Mouse (Mus musculus): ENCODE data around the gene Polr3gl. TPM values are rescaled to one million over a fixed set of nuclear protein-coding genes. Genes with fewer than 3 reads are reported as not detected.

Polr3gl gene
- total RNA-seq, 2 experiments from 2014 or later = 36.7 to 41.4 TPM

DNA sequence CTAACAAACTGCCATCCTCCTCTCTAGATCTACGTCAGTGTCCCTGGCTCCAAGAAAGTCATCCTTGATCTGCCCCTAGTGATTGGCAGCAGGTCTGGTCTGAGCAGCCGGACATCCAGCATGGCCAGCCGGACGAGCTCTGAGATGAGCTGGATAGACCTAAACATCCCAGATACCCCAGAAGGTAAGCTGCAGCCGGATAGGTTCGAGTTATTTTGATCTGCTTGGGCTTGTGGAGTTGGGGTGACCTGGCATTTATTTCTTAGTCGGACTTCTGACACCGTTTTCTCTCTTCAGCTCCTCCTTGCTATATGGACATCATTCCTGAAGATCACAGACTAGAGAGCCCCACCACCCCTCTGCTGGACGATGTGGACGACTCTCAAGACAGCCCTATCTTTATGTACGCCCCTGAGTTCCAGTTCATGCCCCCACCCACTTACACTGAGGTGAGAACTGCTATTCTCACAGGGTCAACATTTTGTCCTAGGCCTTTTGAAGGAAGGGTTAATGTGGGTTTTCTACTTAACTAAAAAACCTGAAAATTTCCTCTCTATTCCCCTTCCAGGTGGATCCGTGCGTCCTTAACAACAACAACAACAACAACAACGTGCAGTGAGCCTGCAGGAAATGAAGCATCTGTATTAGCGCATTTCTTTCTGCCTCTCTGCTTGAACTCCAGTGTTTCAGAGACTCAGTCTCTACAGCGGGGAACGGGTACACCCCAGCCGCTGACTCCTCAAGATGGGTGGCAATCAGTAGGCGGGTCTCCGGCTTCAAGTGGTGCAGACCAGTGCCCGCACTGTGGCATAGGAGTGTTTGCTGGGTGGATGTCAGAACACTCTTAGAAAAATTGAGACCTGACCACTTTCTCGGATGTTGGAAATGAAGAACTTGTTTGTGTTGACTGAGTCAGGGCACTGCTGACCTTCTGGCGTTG lies 33.8 kb downstream of the Polr3gl start:
- intact Hi-C loops (cut with DNase I) = no loop called here
- peak in 1 of 2 experiments; percentile 50 for DNase-seq

DNA sequence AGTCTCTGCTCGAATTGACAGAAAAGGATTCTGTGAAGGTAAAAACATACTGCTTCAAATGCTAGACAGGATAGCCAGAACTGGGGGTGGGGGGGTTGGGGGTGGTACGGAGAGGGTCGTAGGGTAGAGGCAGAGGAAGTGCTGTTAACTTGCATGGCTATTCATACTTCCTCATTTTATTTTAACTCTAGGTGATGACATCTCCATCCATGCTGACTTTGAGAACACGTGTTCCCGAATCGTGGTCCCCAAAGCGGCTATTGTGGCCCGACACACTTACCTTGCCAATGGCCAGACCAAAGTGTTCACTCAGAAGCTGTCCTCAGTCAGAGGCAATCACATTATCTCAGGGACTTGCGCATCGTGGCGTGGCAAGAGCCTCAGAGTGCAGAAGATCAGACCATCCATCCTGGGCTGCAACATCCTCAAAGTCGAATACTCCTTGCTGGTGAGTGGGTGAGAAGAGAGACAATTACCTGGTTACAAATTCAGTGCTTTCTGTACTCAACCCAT lies 34.5 kb downstream of the Polr3gl start:
- intact Hi-C loops (cut with DNase I) = no loop called here
- peak in 1 of 2 experiments; percentile 58 for DNase-seq

DNA sequence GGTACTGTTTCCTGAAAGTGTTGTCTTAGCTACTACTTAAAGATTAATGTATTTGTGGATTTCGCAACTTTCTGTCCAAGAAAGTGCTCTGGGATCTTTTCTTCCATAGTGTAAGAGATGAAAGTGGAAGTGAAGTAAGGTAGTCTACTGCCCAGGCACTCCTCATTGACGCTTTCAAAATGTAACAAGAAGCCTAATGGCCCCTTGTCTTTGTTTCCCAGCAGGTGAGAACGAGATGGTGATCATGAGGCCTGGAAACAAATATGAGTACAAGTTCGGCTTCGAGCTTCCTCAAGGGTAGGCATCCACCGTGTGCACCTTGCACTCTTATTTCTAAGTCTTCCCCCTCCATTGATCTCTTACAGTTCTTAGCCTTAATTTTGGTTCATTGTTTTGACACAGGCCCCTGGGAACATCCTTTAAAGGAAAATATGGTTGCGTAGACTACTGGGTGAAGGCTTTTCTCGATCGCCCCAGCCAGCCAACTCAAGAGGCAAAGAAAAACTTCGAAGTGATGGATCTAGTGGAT lies 35.2 kb downstream of the Polr3gl start:
- intact Hi-C loops (cut with DNase I) = no loop called here
- no peak for DNase-seq

- peak in 1 of 2 experiments; percentile 50 for DNase-seq
- intact Hi-C loops (cut with DNase I) = no loop called here
Observed at GRCm38 (mm10) chr3:96558159-96558558, 35.8 kb downstream of the Polr3gl start.

- intact Hi-C loops (cut with DNase I) = no loop called here
- DNase-seq = peak; percentile 100
Observed at GRCm38 (mm10) chr3:96557694-96558093, 36.3 kb downstream of the Polr3gl start, which contains the start of gene Txnip. Gene Txnip, plus strand, starts transcription at chr3:96557957.

- DNase-seq = no peak
- intact Hi-C loops (cut with DNase I) = no loop called here
Observed at GRCm38 (mm10) chr3:96556651-96557635, 37.0 kb downstream of the Polr3gl start.

DNA sequence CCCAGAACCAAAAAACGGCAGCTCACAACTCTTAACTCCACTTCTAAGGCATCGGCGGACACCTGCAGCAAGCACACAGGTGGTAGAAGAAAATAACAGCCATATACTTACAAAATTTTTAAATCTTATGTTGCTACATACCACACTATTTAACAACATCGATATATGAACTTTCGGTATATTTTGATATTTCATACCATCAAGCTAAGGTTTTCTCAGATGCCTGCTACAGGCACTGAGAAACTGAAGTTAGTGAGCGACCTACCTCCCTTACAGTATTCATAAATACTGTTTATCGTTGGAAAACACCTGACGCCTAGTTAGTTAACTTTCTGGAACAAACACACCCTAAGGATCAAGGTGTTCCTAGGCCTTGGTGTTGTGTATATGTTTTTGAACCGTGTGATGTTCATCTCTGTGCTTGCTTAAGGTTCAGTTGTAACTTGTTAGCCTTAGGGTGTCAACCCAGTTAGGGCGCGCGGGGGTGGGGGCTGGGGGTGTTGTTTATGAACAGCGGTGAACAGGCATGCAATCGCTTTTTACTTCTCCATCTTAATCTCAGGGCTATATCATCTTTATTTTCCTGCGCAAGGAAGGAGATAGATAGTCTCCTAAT lies 37.9 kb downstream of the Polr3gl start:
- no peak for DNase-seq
- intact Hi-C loops (cut with DNase I) = no loop called here

DNA sequence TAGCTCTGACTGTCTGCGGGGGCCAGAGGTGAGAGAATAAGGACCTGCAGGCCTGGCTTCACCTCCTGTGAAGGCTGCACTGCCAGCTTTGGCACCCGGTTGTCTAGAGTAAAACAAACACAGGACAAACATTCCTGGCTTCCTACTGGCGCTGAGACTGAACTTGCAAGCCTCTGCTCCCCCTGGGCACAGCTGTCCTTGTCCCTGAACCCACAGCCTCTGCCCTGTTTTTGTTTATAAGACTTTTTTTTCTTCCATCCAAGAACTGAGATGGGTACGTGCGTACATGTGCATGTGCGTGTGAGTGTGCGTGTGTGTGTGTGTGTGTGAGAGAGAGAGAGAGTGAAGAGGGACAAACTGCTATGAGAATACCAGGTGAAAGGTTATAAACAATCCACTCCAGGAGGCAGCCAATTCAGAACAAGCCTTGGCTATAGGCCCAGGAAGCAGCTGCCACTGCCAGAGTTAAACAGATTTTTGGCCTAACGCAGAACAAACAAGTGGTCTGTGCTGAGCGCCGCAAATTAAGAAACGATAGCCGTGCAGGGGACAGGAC lies 38.9 kb downstream of the Polr3gl start:
- intact Hi-C loops (cut with DNase I) = no loop called here
- DNase-seq = peak; percentile 74 to 77

DNA sequence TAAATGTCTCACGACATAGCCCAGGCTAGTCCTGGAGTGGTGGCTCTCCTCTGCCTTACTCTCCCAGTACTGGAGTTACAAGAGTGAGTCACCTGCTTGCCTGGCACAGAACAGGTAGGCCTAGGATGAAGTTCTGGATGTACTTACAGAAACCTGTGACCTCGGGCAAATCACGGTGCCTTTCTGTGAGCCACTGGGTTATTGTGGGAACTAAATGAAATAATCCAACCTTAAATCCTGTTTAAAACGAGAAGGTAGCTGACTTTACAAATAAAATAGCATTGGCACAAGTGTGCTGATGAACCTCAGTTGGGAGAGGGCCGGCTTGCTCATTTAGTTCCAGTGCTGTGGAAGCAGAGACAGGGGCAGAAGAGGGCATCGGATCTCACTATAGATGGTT lies 39.7 kb downstream of the Polr3gl start:
- no peak for DNase-seq
- intact Hi-C loops (cut with DNase I) = no loop called here

DNA sequence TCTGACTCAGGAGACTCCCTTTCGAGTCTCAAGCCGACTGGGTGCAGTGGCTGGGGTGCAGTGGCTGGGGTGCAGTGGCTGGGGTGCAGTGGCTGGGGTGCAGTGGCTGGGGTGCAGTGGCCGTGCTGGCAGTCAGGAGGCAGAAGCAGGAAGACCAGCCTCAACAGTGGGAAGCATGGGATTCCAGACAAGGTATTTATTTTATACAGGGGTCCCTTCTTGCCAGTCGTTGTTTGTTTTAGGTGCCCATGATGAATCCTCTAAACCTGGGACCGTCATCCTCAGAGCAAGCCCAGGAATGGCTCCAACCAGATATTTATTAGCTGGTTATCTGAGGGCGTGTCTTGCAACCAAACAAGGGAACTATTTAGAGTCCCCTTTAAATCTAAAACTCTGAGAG lies 40.4 kb downstream of the Polr3gl start:
- intact Hi-C loops (cut with DNase I) = no loop called here

DNA sequence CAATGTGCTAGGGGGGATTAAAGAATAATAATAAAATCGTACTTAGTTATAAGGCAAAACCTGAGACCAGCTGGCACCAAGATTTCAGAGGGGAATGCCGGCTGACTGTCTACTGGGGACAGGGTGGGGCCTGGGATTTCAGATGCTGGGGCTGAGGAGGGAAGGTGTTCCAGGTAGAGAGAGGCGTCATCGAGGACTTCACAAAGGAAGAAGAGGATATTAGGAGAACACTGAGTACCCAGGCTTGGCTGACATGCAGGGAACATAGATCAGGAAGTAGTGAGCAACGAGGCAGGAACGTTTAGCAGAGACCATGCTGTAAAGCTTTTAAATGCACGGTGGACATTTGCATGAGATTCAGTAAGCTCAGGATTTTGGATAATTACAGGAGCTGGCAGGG lies 42.1 kb downstream of the Polr3gl start:
- intact Hi-C loops (cut with DNase I) = loop anchor here (1.0 kb wide), 1 partner anchor 27 kb away; no protein-coding TSS in a partner anchor
- DNase-seq = no peak

More for the DNA sequence above, 40.4 kb downstream of the Polr3gl start:
- DNase-seq = no peak

- intact Hi-C loops (cut with DNase I) = loop anchor here (1.0 kb wide), 1 partner anchor 28 kb away; no protein-coding TSS in a partner anchor
- peak in 1 of 2 experiments; percentile 48 for DNase-seq
Observed at GRCm38 (mm10) chr3:96551203-96551602, 42.8 kb downstream of the Polr3gl start.

DNA sequence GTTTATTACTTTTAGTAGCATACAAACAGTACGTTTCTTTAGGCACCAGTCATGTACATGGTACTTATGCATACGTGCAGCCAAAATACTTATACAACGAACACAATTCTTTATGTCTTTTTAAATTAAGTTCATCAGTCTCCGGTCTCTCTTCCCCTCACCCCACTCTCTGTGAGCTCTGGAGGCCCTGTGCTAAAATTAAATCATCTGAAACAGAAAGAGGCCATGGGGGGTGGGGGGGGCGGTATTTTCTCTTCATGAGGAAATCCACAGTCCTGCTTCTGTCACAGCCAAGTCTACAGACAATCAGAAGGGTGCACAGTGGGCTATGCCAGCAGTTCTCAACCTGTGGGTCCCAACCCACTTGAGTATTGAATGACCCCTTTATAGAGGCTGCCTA lies 44.6 kb downstream of the Polr3gl start:
- DNase-seq = no peak
- intact Hi-C loops (cut with DNase I) = no loop called here

DNA sequence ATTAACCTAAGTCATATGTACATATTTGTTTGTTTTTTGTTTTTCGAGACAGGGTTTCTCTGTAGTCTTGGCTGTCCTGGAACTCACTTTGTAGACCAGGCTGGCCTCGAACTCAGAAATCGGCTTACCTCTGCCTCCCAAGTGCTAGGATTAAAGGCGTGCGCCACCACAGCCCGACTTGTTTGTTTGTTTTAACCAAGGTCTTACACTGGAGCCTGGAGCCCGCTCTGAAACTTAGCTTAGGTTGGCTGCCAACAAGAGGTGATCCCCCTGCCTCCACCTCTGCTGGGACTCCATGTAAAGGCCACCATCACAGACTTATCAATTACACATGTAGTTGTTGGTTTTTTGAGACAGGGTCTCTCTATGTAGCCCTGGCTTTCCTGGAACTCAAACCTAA lies 45.2 kb downstream of the Polr3gl start:
- intact Hi-C loops (cut with DNase I) = no loop called here
- DNase-seq = no peak

DNA sequence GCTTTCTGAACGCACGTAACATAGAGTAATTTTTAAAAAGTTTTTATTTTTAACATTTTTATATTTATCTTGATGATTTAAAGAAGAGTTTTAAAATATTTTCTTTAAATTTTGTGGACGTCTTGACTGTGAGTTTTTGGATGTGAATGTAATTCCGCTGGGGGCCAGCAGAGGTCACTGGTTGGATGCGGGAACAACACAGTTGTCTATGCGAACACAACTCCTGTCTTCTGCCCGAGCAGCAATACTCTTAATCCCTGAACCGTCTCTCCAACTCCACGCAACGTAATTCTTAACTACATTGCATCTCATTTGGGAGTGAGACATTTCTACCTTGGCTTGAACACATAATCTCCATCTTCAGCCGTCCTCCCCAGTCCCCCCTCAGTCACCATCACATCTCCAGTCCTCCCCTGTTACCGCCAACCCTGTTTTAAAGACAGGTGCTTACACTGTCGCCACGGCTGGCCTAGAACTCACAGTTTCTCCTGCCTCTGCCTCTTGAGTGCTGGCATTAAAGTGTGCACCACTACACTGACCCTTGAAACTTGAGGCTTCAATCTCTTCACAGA lies 46.5 kb downstream of the Polr3gl start:
- intact Hi-C loops (cut with DNase I) = loop anchor here (1.0 to 2.0 kb wide), 2 partner anchors 33 to 89 kb away; no protein-coding TSS in a partner anchor
- DNase-seq = peak; percentile 69 to 73

DNA sequence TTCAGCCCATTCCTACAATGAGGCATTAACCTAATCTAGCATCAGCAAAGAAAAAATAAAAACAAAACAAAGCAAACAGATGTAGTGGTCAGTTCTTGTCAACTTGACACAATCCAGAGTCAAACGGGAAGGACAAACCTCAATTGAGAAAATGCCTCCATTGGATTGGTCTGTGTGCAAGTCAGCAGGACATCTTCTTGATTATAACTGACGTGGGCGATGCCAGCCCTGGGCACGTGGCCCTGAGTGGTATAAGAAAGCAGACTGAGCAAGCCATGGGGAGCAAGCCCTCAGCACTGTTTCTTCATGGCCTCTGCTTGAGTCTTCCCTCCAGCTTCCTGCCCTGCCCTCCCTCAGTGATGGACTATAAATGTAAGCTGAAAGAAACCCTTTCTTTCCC lies 47.1 kb downstream of the Polr3gl start:
- DNase-seq = no peak
- intact Hi-C loops (cut with DNase I) = loop anchor here (1.0 to 2.0 kb wide), 2 partner anchors 33 to 90 kb away; no protein-coding TSS in a partner anchor

DNA sequence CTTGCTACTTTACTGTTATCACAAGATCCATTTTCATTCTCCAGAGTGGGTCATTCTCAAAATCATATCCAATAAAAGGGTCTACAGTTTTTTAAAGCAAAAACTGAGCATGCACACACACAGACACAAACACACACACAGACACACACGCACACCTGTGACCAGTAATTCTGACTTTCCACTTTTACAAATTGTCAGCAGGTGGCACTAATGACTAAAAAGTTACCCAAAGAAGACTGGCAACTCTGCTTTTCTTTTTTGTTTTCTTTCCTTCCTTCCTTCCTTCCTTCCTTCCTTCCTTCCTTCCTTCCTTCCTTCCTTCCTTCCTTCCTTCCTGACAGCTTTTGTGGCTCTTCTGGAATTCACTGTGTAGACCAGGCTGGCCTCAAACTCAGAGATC lies 48.4 kb downstream of the Polr3gl start:
- intact Hi-C loops (cut with DNase I) = loop anchor here (2.0 kb wide), 1 partner anchor 161 kb away; no protein-coding TSS in a partner anchor
- DNase-seq = no peak

DNA sequence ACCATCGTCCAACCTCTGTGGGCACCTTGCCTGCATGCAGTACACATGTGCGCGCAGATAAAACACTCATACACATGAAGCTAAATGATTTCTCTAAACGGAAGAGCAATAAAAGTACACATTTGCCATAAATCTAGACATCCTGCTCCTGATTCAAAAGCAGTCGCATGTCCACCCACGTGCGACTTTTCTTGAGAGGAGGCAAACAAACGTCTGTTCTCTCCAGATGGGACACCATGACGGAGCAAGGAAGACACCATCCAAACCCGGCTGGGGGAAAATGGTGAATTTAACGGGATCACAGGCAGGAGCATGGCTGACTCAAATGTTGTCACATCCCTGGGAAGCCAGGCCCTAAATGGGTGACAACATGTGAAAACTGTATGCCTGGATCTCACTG lies 50.6 kb downstream of the Polr3gl start:
- DNase-seq = no peak
- intact Hi-C loops (cut with DNase I) = no loop called here

- no peak for DNase-seq
- intact Hi-C loops (cut with DNase I) = no loop called here
Observed at GRCm38 (mm10) chr3:96542554-96542953, 51.4 kb downstream of the Polr3gl start.

All from gastrocnemius, postnatal 36 days (tissue).